Mouse (Mus musculus): ENCODE data around the gene Tmem131. TPM values are rescaled to one million over a fixed set of nuclear protein-coding genes. Genes with fewer than 3 reads are reported as not detected.

Gene Tmem131
- total and polyA plus RNA-seq, 3 experiments: 9.7 to 39.9 (median 11.5) TPM

DNA sequence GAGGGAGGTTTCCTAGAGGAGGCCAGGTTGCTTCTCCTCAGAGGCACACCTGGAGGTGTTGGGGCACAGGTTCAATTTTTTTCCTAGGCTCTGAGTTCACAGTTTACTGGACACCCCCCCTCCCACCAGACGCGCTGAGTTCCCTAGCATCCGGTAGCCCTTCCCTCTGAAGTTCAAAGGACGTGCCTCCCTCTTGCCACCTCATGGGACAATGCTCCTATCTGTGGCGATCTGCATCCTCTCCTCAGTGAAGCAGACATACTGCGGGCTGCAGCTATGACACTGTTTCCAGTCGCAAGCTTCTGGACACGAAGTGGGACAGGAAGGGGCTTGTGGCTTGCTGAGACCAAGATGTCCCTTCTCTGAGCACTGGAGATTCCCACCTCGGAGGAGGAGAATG lies 183.1 kb downstream of the Tmem131 start:
- no peaks in the 10 kb centered on the region for H3K36me3 ChIP-seq (replicated peaks in 1 of 2; ENCODE audit: control insufficient read depth in 1 of 2, insufficient read depth in 1 of 2, low read length in 1 of 2)
- H3K27me3 ChIP-seq (replicated peaks): no peaks in the 10 kb centered on the region
- H3K9me3 ChIP-seq (replicated peaks; ENCODE audit: low read length): no peaks in the 10 kb centered on the region
- H3K4me1 ChIP-seq (ENCODE audit: control insufficient read depth in 1 of 2, insufficient read depth in 2 of 2): no peaks in the 10 kb centered on the region
- dilution Hi-C loops (cut with MboI; ENCODE audit: extremely low pct_ligation_motif_present, extremely low pct_unique_long_range_greater_than_20kb, low sequenced_read_pairs) (no loop called here), in situ Hi-C loops (cut with MboI; ENCODE audit: low pct_ligation_motif_present, low pct_unique_long_range_greater_than_20kb, low sequenced_read_pairs) (no loop called here)
- no peaks in the 10 kb centered on the region for H3K79me2 ChIP-seq (replicated peaks; ENCODE audit: control insufficient read depth, extremely low read depth, insufficient read depth, poor library complexity, severe bottlenecking)
- H3K4me2 ChIP-seq (ENCODE audit: insufficient read depth, low read depth, poor library complexity, severe bottlenecking): no peak overlapping the region
- DNase-seq (ENCODE audit: extremely low read depth): no peak
- TF ChIP-seq CHD2 (IDR thresholded peaks at IDR 0.05; ENCODE audit: low read length): no peak
- TF ChIP-seq ZKSCAN1 (IDR thresholded peaks at IDR 0.05; ENCODE audit: borderline replicate concordance, low read depth, low read length): no peak
- no peak for TF ChIP-seq TCF12 (IDR thresholded peaks at IDR 0.05; ENCODE audit: low read depth, low read length)
- no peak for TF ChIP-seq MAX (IDR thresholded peaks at IDR 0.05; ENCODE audit: low read length)
- no peak for TF ChIP-seq SIN3A (IDR thresholded peaks at IDR 0.05; ENCODE audit: low read length)
- TF ChIP-seq ETS1 (conservative IDR thresholded peaks at IDR 0.05; ENCODE audit: low read depth, low read length): no peak
- no peak for TF ChIP-seq TBP (conservative IDR thresholded peaks at IDR 0.05; ENCODE audit: low read depth, low read length)
- no peak for TF ChIP-seq CTCF (conservative IDR thresholded peaks at IDR 0.05 in 1 of 2, IDR thresholded peaks at IDR 0.05 in 1 of 2; ENCODE audit: low read depth in 2 of 2, low read length in 2 of 2)
- no peak for TF ChIP-seq USF2 (conservative IDR thresholded peaks at IDR 0.05; ENCODE audit: low read depth, low read length)
- no peak for TF ChIP-seq E2F4 (IDR thresholded peaks at IDR 0.05; ENCODE audit: insufficient replicate concordance, low read depth, low read length)
- TF ChIP-seq ELF1 (IDR thresholded peaks at IDR 0.05; ENCODE audit: low read depth, low read length): no peak
- no peak for TF ChIP-seq BHLHE40 (IDR thresholded peaks at IDR 0.05; ENCODE audit: low read depth, low read length)
- TF ChIP-seq JUND (conservative IDR thresholded peaks at IDR 0.05; ENCODE audit: low read depth, low read length): no peak
- TF ChIP-seq MAZ (IDR thresholded peaks at IDR 0.05; ENCODE audit: low read depth, low read length): no peak
- H3K4me3 ChIP-seq (replicated peaks in 1 of 3; ENCODE audit: low read depth in 2 of 3, low read length in 2 of 3, poor library complexity in 1 of 3): no peak overlapping the region
- no peak overlapping the region for H3K27ac ChIP-seq (ENCODE audit: insufficient read depth, low read depth)
- H3K9ac ChIP-seq (ENCODE audit: insufficient read depth, low read depth): no peak overlapping the region

DNA sequence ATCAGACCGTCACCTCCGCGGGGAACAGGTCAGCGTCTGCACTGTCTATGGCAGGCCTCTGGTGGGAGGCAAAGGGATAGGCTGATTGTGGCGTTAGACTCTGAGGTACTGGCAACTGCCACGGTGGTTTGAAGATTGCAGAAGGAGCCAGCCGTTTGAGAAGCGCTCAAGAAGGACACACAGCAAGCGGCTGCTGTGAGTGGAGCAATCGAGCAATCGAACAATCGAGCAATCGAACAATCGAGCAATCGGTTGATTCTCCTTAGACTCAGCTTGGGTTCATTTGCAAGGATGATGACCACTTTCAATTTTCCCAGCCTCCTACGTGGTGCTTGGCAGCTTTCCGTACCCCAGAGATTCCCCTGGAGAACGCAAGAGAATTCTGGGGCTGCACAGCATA lies 184.4 kb downstream of the Tmem131 start:
- H3K27ac ChIP-seq (ENCODE audit: insufficient read depth, low read depth): no peak overlapping the region
- no peak for DNase-seq (ENCODE audit: extremely low read depth)
- no peak for TF ChIP-seq ZMIZ1 (IDR thresholded peaks at IDR 0.05; ENCODE audit: low read depth, low read length)
- TF ChIP-seq ZNF384 (IDR thresholded peaks at IDR 0.05; ENCODE audit: low read depth, low read length): no peak
- no peak for TF ChIP-seq ELF1 (IDR thresholded peaks at IDR 0.05; ENCODE audit: low read depth, low read length)
- TF ChIP-seq TBP (conservative IDR thresholded peaks at IDR 0.05; ENCODE audit: low read depth, low read length): no peak
- no peak for TF ChIP-seq GABPA (IDR thresholded peaks at IDR 0.05; ENCODE audit: insufficient replicate concordance, low read depth, low read length)
- no peaks in the 10 kb centered on the region for H3K4me1 ChIP-seq (ENCODE audit: control insufficient read depth in 1 of 2, insufficient read depth in 2 of 2)
- H3K4me3 ChIP-seq (replicated peaks in 1 of 3; ENCODE audit: low read depth in 2 of 3, low read length in 2 of 3, poor library complexity in 1 of 3): no peak overlapping the region
- H3K9ac ChIP-seq (ENCODE audit: insufficient read depth, low read depth): no peak overlapping the region
- no peak overlapping the region for H3K4me2 ChIP-seq (ENCODE audit: insufficient read depth, low read depth, poor library complexity, severe bottlenecking)
- in situ Hi-C loops (cut with MboI; ENCODE audit: low pct_ligation_motif_present, low pct_unique_long_range_greater_than_20kb, low sequenced_read_pairs): no loop called here
- dilution Hi-C loops (cut with MboI; ENCODE audit: extremely low pct_ligation_motif_present, extremely low pct_unique_long_range_greater_than_20kb, low sequenced_read_pairs): no loop called here
- no peaks in the 10 kb centered on the region for H3K36me3 ChIP-seq (replicated peaks in 1 of 2; ENCODE audit: control insufficient read depth in 1 of 2, insufficient read depth in 1 of 2, low read length in 1 of 2)
- no peaks in the 10 kb centered on the region for H3K79me2 ChIP-seq (replicated peaks; ENCODE audit: control insufficient read depth, extremely low read depth, insufficient read depth, poor library complexity, severe bottlenecking)
- no peaks in the 10 kb centered on the region for H3K27me3 ChIP-seq (replicated peaks)
- H3K9me3 ChIP-seq (replicated peaks; ENCODE audit: low read length): no peaks in the 10 kb centered on the region

All from CH12.LX (cell line).